21 mouse cellular contexts compared by ENCODE assay signal in genomic region chr3:30314955-30315354, GRCm38 (mm10).
"Had no signal": no experiment of that assay in that cellular context is flagged by ENCODE, and none has a peak within 500 bp of the region (broad histone marks: within the 10 kb centered on the region; RNA-seq: fewer than 3 reads in every experiment).

No protein-coding gene starts in this region.

- DNase-seq: liver, embryonic 13.5 days; liver, postnatal 0 days; lung, adult 2 months; lung, postnatal 14 days; lung, postnatal 36 days; right cerebral cortex, adult 18-20 months; right cerebral cortex, postnatal 25 days; right cerebral cortex, postnatal 4 days; spleen, adult 18-20 months; thymus, adult 18-20 months; thymus, postnatal 25 days; thymus, postnatal 4 days had no signal

- H3K27me3 ChIP-seq: liver, embryonic 13.5 days; liver, embryonic 15.5 days; lung, embryonic 15.5 days; megakaryocyte, embryonic 14.5 days; midbrain, embryonic 15.5 days; neural tube, embryonic 13.5 days; neural tube, embryonic 15.5 days had no signal

- H3K9me3 ChIP-seq: liver, embryonic 13.5 days; liver, embryonic 15.5 days; lung, embryonic 15.5 days; megakaryocyte, embryonic 14.5 days; midbrain, embryonic 15.5 days; neural tube, embryonic 13.5 days; neural tube, embryonic 15.5 days had no signal

- H3K4me3 ChIP-seq: liver, embryonic 13.5 days; liver, embryonic 15.5 days; lung, embryonic 15.5 days; megakaryocyte, embryonic 14.5 days; midbrain, embryonic 15.5 days; myocyte; neural tube, embryonic 13.5 days; neural tube, embryonic 15.5 days had no signal

- H3K27ac ChIP-seq: liver, embryonic 13.5 days; liver, embryonic 15.5 days; lung, embryonic 15.5 days; macrophage; midbrain, embryonic 15.5 days; neural tube, embryonic 13.5 days; neural tube, embryonic 15.5 days had no signal

- H3K4me1 ChIP-seq: liver, embryonic 13.5 days; liver, embryonic 15.5 days; megakaryocyte, embryonic 14.5 days; midbrain, embryonic 15.5 days; neural tube, embryonic 15.5 days had no signal

- ATAC-seq: liver, postnatal 0 days; lung, postnatal 0 days; midbrain, embryonic 15.5 days had no signal

- H3K36me3 ChIP-seq: liver, embryonic 13.5 days; liver, embryonic 15.5 days; lung, embryonic 15.5 days; midbrain, embryonic 15.5 days; neural tube, embryonic 13.5 days; neural tube, embryonic 15.5 days had no signal
